Mouse (Mus musculus) kidney, postnatal 0 days (tissue): ENCODE data around the gene Crip3. TPM values are rescaled to one million over a fixed set of nuclear protein-coding genes. Genes with fewer than 3 reads are reported as not detected.

ENCODE experiments used
- ATAC-seq: fragments of 200-750 bp; cut with Nextera tagmentation; replicated peaks from 2 replicates; pipeline ENCODE4 v1.8.0; 2017; ENCODE audit warnings: low read depth, moderate number of reproducible peaks, moderate TSS enrichment, moderate library complexity; ENCODE audit not compliant: low FRiP score
- DNase-seq: peaks from one replicate; pipeline ENCODE4 v3.0.0-alpha.2; 2016; ENCODE audit warnings: low spot score
- H3K27ac ChIP-seq: fragments of 300-500 bp; sonication (generic); 2 replicates; pipeline ENCODE4 v1.5.1; 2014; ENCODE audit warnings: mild to moderate bottlenecking
- H3K27me3 ChIP-seq: fragments of 300-500 bp; sonication (generic); 2 replicates; pipeline ENCODE4 v1.6.1; 2014; ENCODE audit warnings: low read length, mixed read lengths; ENCODE audit not compliant: insufficient read depth
- H3K36me3 ChIP-seq: fragments of 300-500 bp; sonication (generic); 2 replicates; pipeline ENCODE4 v1.6.1; 2014; ENCODE audit warnings: low read length, mixed read lengths; ENCODE audit not compliant: insufficient read depth
- H3K4me1 ChIP-seq: fragments of 300-500 bp; sonication (generic); replicated peaks from 2 replicates; pipeline ENCODE4 v1.6.1; 2014; ENCODE audit warnings: antibody characterized with exemption, low read length, mixed read lengths; ENCODE audit not compliant: insufficient read depth
- H3K4me2 ChIP-seq: fragments of 300-500 bp; sonication (generic); 2 replicates; pipeline ENCODE4 v1.6.1; 2014; ENCODE audit warnings: mild to moderate bottlenecking, low read length, moderate library complexity, mixed read lengths
- H3K4me3 ChIP-seq: fragments of 300-500 bp; sonication (generic); replicated peaks from 2 replicates; pipeline ENCODE4 v1.5.1; 2014; ENCODE audit warnings: low read depth, low read length
- H3K9ac ChIP-seq: fragments of 300-500 bp; sonication (generic); 2 replicates; pipeline ENCODE4 v1.6.1; 2014; ENCODE audit warnings: low read depth, low read length
- H3K9me3 ChIP-seq: fragments of 300-500 bp; sonication (generic); replicated peaks from 2 replicates; pipeline ENCODE4 v1.6.1; 2016; ENCODE audit warnings: low read length, inconsistent platforms, mixed read lengths
- CTCF ChIP-seq: IDR thresholded peaks from 2 replicates; pipeline ENCODE4 v1.5.1; 2016; ENCODE audit warnings: antibody characterized with exemption, low read depth, mild to moderate bottlenecking, moderate library complexity
- WGBS: fragments of 180-500 bp; shearing (Covaris S2); extraction: QIAGEN DNeasy Blood & Tissue Kit; methylation state at CpG from one replicate; pipeline ENCODE4 v1.1.7; 2014; 5-methylcytosine and 5-hydroxymethylcytosine counted together
- polyA plus RNA-seq: library from polyadenylated mRNA; unstranded; fragments of >200 nt; fragmentation: Nextera tagmentation; extraction: Ambion mirVana; gene quantifications from 2 replicates; pipeline ENCODE4 v1.2.1, GENCODE M21; 2015

Crip3 gene
- polyA plus RNA-seq, 1 experiment from 2014 or later: 0.34 TPM

DNA sequence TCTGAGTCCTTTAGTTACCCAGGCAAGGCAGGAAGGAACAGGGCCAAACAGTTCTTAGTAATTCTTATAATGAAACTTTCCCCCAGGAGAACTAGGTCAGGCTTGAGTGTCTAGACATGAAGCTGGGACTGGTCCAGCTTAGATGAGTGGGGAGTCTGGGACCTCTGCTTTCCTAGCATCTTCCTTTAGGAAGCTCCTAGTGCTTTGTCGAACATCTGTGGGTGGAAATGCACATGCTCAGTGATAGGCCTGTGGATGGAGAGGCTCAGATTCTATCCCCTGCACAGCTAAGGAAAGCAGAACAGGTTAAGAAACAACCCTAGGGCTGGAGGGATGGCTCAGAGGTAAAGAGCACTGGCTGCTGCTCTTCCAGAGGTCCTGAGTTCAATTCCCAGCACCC lies 34.1 kb upstream of the Crip3 start:
- H3K9me3 ChIP-seq: no peaks in the 10 kb centered on the region
- H3K4me1 ChIP-seq: no peaks in the 10 kb centered on the region
- H3K4me2 ChIP-seq: no peak overlapping the region
- no peak overlapping the region for H3K9ac ChIP-seq
- no peaks in the 10 kb centered on the region for H3K27me3 ChIP-seq
- H3K36me3 ChIP-seq: 0 out of 2 replicates have a peak, but pooled peaks cover 27% of the 10 kb centered on the region
- no peak overlapping the region for H3K27ac ChIP-seq
- DNase-seq (no peak), ATAC-seq (no peak)
- no peak for TF ChIP-seq CTCF
- H3K4me3 ChIP-seq: no peak overlapping the region
- WGBS: 79% methylated on average over 1 of the region's 1 CpGs

DNA sequence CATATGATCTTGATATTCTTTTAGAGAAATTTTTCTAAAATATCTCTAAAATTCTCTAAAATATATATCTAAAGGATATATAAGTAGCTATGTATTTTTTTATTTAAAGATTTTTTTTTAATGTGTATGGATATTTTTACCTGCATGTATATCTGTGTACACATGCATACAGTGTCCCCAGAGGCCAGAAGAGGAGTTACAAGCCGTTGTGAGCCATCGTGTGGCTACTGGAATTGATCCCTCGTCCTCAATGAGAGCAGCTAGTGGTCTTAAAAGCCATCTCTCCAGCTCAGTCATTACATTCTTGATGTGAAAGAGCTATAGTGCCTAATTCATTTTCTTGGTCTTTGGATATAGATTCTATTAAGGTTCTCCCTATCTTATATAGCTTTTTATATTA lies 20.2 kb upstream of the Crip3 start:
- ATAC-seq (no peak), DNase-seq (peak; percentile 47)
- H3K9ac ChIP-seq: no peak overlapping the region
- TF ChIP-seq CTCF: peak; percentile 50; the same call in 1 of the 2 replicates
- H3K27me3 ChIP-seq: no peaks in the 10 kb centered on the region
- no peak overlapping the region for H3K4me3 ChIP-seq
- H3K4me2 ChIP-seq: no peak overlapping the region
- H3K36me3 ChIP-seq: peaks cover 45% of the 10 kb centered on the region
- WGBS: 32% methylated on average over 3 of the region's 3 CpGs
- no peaks in the 10 kb centered on the region for H3K9me3 ChIP-seq
- no peak overlapping the region for H3K27ac ChIP-seq
- H3K4me1 ChIP-seq: no peaks in the 10 kb centered on the region

- no peak overlapping the region for H3K27ac ChIP-seq
- no peak overlapping the region for H3K9ac ChIP-seq
- H3K4me1 ChIP-seq: no peaks in the 10 kb centered on the region
- no peak overlapping the region for H3K4me3 ChIP-seq
- 0 out of 2 replicates have a peak, but pooled peaks cover 2% of the 10 kb centered on the region for H3K36me3 ChIP-seq
- no peaks in the 10 kb centered on the region for H3K9me3 ChIP-seq
- no peak overlapping the region for H3K4me2 ChIP-seq
- TF ChIP-seq CTCF: no peak
- 72% methylated on average over 5 of the region's 5 CpGs for WGBS
- ATAC-seq (no peak), DNase-seq (peak; percentile 26)
- no peaks in the 10 kb centered on the region for H3K27me3 ChIP-seq
Measured at GRCm38 (mm10) chr17:46418628-46419027, 10.1 kb upstream of the Crip3 start.

GRCm38 (mm10) chr17:46419717-46420116 lies 9.0 kb upstream of the Crip3 start:
- no peaks in the 10 kb centered on the region for H3K36me3 ChIP-seq
- H3K27me3 ChIP-seq: no peaks in the 10 kb centered on the region
- no peak for DNase-seq
- no peaks in the 10 kb centered on the region for H3K4me1 ChIP-seq
- no peak overlapping the region for H3K9ac ChIP-seq
- H3K4me2 ChIP-seq: no peak overlapping the region
- 0 out of 2 replicates have a peak, but pooled peaks have one; percentile 11 for TF ChIP-seq CTCF
- ATAC-seq: no peak
- no peak overlapping the region for H3K4me3 ChIP-seq
- H3K9me3 ChIP-seq: no peaks in the 10 kb centered on the region
- H3K27ac ChIP-seq: no peak overlapping the region

- Histone ChIP-seq H3K4me3 (no peak overlapping the region), H3K4me1 (no peaks in the 10 kb centered on the region), H3K27me3 (no peaks in the 10 kb centered on the region), H3K27ac (no peak overlapping the region), H3K36me3 (no peaks in the 10 kb centered on the region), H3K9ac (no peak overlapping the region), H3K9me3 (no peaks in the 10 kb centered on the region), H3K4me2 (no peak overlapping the region)
- ATAC-seq (no peak), DNase-seq (no peak)
- no peak for TF ChIP-seq CTCF
Measured at GRCm38 (mm10) chr17:46426496-46426895, 2.2 kb upstream of the Crip3 start.

- H3K9ac ChIP-seq: no peak overlapping the region
- 0 out of 2 replicates have a peak, but pooled peaks cover 4% of the 10 kb centered on the region for H3K4me1 ChIP-seq
- H3K36me3 ChIP-seq: no peaks in the 10 kb centered on the region
- no peak overlapping the region for H3K27ac ChIP-seq
- peak; percentile 50 for DNase-seq
- H3K4me3 ChIP-seq: 0 out of 2 replicates have a peak overlapping the region, but pooled peaks have one; percentile 9
- H3K27me3 ChIP-seq: no peaks in the 10 kb centered on the region
- WGBS: 3% methylated on average over 17 of the region's 17 CpGs
- H3K9me3 ChIP-seq: no peaks in the 10 kb centered on the region
- peak overlapping the region; percentile 46 for H3K4me2 ChIP-seq
- TF ChIP-seq CTCF: peak; percentile 28
- peak; percentile 50; the same call in 1 of the 2 replicates for ATAC-seq
Measured at GRCm38 (mm10) chr17:46433627-46434026, 4.9 kb downstream of the Crip3 start.
